Mouse (Mus musculus) liver, embryonic 11.5 days (tissue): Measurements from ENCODE around the gene Cd207. TPM values are rescaled to one million over a fixed set of nuclear protein-coding genes. Genes with fewer than 3 reads are reported as not detected.
"Not testable (repeated sequence)": the region's sequence is repeated elsewhere in the genome, so short reads cannot be mapped to it uniquely, and the experiment has no call there.

Experiments used
- ATAC-seq: fragments of 200-750 bp; cut with Nextera tagmentation; replicated peaks from 2 replicates; pipeline ENCODE4 v1.8.0; 2017; ENCODE audit warnings: moderate number of reproducible peaks, mild to moderate bottlenecking, moderate TSS enrichment, moderate library complexity; ENCODE audit not compliant: low FRiP score
- DNase-seq: peaks from one replicate; pipeline ENCODE4 v3.0.0-alpha.2; 2017; ENCODE audit warnings: low spot score
- H3K27ac ChIP-seq: fragments of 300-500 bp; sonication (generic); 2 replicates; pipeline ENCODE4 v1.5.1; 2014; ENCODE audit warnings: mild to moderate bottlenecking, low read depth, low read length, control low read depth
- H3K27me3 ChIP-seq: fragments of 300-500 bp; sonication (generic); replicated peaks from 2 replicates; pipeline ENCODE4 v1.6.1; 2014; ENCODE audit warnings: low read length, mixed read lengths; ENCODE audit not compliant: control insufficient read depth, insufficient read depth
- H3K36me3 ChIP-seq: fragments of 300-500 bp; sonication (generic); 2 replicates; pipeline ENCODE4 v1.6.1; 2014; ENCODE audit warnings: mild to moderate bottlenecking, low read length, moderate library complexity, mixed read lengths; ENCODE audit not compliant: control insufficient read depth, insufficient read depth
- H3K4me1 ChIP-seq: fragments of 300-500 bp; sonication (generic); replicated peaks from 2 replicates; pipeline ENCODE4 v1.6.1; 2014; ENCODE audit warnings: low read length, mixed read lengths; ENCODE audit not compliant: control insufficient read depth, insufficient read depth
- H3K4me2 ChIP-seq: fragments of 300-500 bp; sonication (generic); 2 replicates; pipeline ENCODE4 v1.6.1; 2014; ENCODE audit warnings: mild to moderate bottlenecking, control low read depth, moderate library complexity
- H3K4me3 ChIP-seq: fragments of 300-500 bp; sonication (generic); 2 replicates; pipeline ENCODE4 v1.5.1; 2014; ENCODE audit warnings: low read depth, low read length, control low read depth
- H3K9ac ChIP-seq: fragments of 300-500 bp; sonication (generic); 2 replicates; pipeline ENCODE4 v1.6.1; 2014; ENCODE audit warnings: low read depth, low read length, control low read depth
- H3K9me3 ChIP-seq: fragments of 300-500 bp; sonication (generic); 2 replicates; pipeline ENCODE4 v1.6.1; 2016; ENCODE audit warnings: low read length, inconsistent platforms, mixed read lengths; ENCODE audit not compliant: control insufficient read depth
- WGBS: fragments of 180-500 bp; shearing (Covaris S2); extraction: QIAGEN DNeasy Blood & Tissue Kit; methylation state at CpG from one replicate; pipeline ENCODE4 v1.1.7; 2014; 5-methylcytosine and 5-hydroxymethylcytosine counted together
- polyA plus RNA-seq: library from polyadenylated mRNA; unstranded; fragments of >200 nt; fragmentation: Nextera tagmentation; extraction: Ambion mirVana; gene quantifications from 2 replicates; pipeline ENCODE4 v1.2.1, GENCODE M21; 2014

Gene Cd207
- polyA plus RNA-seq, 1 experiment from 2014 or later = not detected

DNA sequence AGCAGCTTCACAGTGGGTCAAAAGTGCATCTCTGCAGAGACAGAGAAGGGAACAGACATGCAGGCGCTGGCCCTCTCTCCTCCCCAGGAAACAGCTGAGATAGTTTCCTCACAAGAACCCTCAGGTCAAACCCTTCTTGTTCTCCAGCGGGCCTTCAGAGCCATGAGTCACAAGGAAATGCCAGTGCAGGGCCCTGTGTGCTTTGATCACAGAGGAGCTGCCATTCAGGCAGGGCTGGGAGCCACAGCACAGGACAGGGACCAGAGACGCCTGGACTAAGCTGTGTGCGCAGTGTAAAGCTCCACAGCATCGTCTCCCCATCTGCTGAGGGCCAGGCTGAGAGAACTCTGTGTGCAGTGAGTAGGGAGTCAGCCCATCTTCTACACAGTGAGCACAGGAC is 43.6 kb downstream of the Cd207 start:
- H3K9ac ChIP-seq, ATAC-seq, H3K9me3 ChIP-seq, H3K4me2 ChIP-seq, H3K27me3 ChIP-seq, H3K4me1 ChIP-seq, H3K36me3 ChIP-seq, H3K4me3 ChIP-seq, DNase-seq, H3K27ac ChIP-seq: not testable (repeated sequence)
- 28% methylated on average over 5 of the region's 5 CpGs for WGBS

DNA sequence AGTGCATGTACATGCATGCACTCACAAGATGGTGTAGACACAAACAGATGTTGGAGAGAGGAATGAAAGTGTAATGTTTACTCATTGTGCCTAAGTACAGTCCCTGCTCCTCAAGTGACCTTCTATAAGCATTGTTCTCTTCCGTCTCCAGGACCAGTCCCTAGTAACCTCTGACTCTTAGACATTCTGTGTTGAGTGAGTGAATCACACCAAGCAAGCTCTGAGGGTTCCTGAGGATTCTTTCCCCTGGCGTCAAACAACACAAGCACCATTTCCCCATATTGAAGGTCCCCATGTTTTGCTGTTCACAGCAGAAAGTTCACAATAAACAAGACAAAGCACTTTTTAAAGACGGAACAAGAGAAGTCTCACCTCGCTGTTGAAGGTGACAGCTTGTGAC is 45.8 kb downstream of the Cd207 start:
- Histone ChIP-seq H3K4me3 (no peak overlapping the region), H3K9me3 (no peaks in the 10 kb centered on the region), H3K27me3 (no peaks in the 10 kb centered on the region), H3K36me3 (no peaks in the 10 kb centered on the region), H3K4me1 (no peaks in the 10 kb centered on the region), H3K9ac (no peak overlapping the region), H3K4me2 (no peak overlapping the region), H3K27ac (no peak overlapping the region)
- ATAC-seq (no peak), DNase-seq (no peak)
- 73% methylated on average over 4 of the region's 4 CpGs for WGBS

DNA sequence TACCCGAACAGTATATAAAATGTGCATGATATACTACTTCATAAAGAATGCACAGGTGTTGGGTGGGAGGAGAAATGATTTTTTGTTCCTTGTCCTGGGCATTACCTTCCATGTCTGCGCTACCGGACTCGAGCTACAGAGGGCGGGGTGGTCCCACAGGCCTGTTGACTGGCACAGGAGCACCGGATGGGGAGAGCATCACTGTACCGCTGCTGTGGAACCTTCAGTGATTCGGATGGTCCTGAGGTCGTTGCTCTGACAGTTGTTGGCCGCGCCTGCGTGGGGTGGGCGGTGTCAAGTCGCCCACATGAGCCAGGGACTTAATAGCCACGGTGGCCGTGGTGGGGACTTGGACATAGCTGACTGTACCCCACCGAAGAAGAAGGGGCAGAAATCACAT is 50.9 kb downstream of the Cd207 start:
- ATAC-seq = no peak
- Histone ChIP-seq H3K27me3 (no peaks in the 10 kb centered on the region), H3K4me2 (no peak overlapping the region), H3K9me3 (no peaks in the 10 kb centered on the region), H3K4me1 (no peaks in the 10 kb centered on the region), H3K4me3 (no peak overlapping the region), H3K27ac (no peak overlapping the region), H3K9ac (no peak overlapping the region), H3K36me3 (no peaks in the 10 kb centered on the region)
- WGBS = 62% methylated on average over 17 of the region's 17 CpGs
- DNase-seq = no peak

Other genes with a start within 250 kb of the Cd207 start
- 22.0 and 22.8 TPM in 2 replicates for gene Tet3, start 218.8 kb downstream of the Cd207 start, polyA plus RNA-seq
- 43.4 and 44.7 TPM in 2 replicates for gene Dguok, start 170.9 kb downstream of the Cd207 start, polyA plus RNA-seq
- gene Actg2, start 141.6 kb downstream of the Cd207 start, polyA plus RNA-seq = 7.6 and 9.1 TPM in 2 replicates
- 21.2 TPM in 2 replicates for gene Stambp, start 105.1 kb downstream of the Cd207 start, polyA plus RNA-seq
- 1.0 and 1.3 TPM in 2 replicates for gene Clec4f, start 21.7 kb downstream of the Cd207 start, polyA plus RNA-seq
- not detected in 2 replicates for gene Vax2, start 33.4 kb upstream of the Cd207 start, polyA plus RNA-seq
- not detected in 2 replicates for gene Atp6v1b1, start 65.1 kb upstream of the Cd207 start, polyA plus RNA-seq
- gene Ankrd53, start 84.8 kb upstream of the Cd207 start, polyA plus RNA-seq = 0.18 TPM in 1 of 2 replicates, not detected in the other
- gene Tex261, start 98.0 kb upstream of the Cd207 start, polyA plus RNA-seq = 69.8 and 77.3 TPM in 2 replicates
- 19.9 and 25.0 TPM in 2 replicates for gene Nagk, start 117.1 kb upstream of the Cd207 start, polyA plus RNA-seq
- gene Paip2b, start 153.9 kb upstream of the Cd207 start, polyA plus RNA-seq = 8.4 and 9.2 TPM in 2 replicates
- gene Zfp638, start 189.3 kb upstream of the Cd207 start, polyA plus RNA-seq = 53.1 and 54.9 TPM in 2 replicates